Mouse (Mus musculus) heart, postnatal 36 days (tissue): ENCODE results near the gene Edn3. TPM values are rescaled to one million over a fixed set of nuclear protein-coding genes. Genes with fewer than 3 reads are reported as not detected.

Experiments
- DNase-seq, 2 experiments: peaks; one replicate each; pipeline ENCODE4 v3.0.0; 2021 to 2022
- intact Hi-C: fragments of 180-260 bp; cut with DNase I; formaldehyde crosslinking; loops from one replicate; pipeline ENCODE4 v1.15.1; 2025
- total RNA-seq, 2 experiments: library from RNA; stranded (reverse); gene quantifications; 2 replicates each; pipeline ENCODE4 v1.2.3; 2021

Gene Edn3
- total RNA-seq, 2 experiments from 2014 or later = 0.44 to 0.68 TPM

DNA sequence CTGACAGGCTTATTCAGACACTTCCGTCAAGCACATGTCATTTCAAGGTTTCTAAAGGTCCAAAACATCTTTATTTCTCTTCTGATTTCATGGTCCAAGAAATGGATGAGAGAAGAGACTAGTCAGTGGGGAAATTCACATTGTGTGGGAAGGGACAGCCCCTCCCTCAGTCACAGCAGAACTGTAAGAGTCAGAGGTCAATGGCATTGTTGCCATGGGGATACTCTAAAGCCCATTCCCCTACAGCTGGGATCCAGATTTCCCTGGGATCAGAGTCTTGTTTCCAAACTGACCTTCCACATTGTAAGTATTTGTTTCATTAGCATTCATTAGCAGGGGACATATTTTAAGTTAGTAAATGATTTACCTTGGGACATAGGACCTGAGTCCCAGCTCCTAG is 32.8 kb downstream of the Edn3 start:
- intact Hi-C loops = no loop called here

DNA sequence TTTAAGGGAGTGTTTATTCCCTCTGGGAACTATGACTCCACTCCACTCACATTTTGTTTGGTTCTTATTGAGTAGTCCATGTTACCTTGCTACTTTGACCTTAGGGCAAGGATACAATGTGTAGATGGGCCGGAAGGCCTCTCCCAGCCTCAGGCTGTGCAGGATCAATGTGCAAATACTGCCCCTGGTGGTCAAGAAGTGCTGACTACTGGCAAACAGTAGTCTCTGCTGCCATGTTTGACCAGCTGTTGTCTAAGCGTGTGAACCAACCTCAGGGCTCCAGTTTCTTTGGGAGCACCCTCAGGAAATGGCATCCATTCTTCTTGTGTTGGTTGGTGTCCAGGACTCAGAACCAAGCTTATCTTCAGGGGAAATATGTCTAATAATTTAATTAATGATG is 36.6 kb downstream of the Edn3 start:
- intact Hi-C loops = no loop called here
- no peak for DNase-seq

More for the DNA sequence above, 32.8 kb downstream of the Edn3 start:
- no peak for DNase-seq

DNA sequence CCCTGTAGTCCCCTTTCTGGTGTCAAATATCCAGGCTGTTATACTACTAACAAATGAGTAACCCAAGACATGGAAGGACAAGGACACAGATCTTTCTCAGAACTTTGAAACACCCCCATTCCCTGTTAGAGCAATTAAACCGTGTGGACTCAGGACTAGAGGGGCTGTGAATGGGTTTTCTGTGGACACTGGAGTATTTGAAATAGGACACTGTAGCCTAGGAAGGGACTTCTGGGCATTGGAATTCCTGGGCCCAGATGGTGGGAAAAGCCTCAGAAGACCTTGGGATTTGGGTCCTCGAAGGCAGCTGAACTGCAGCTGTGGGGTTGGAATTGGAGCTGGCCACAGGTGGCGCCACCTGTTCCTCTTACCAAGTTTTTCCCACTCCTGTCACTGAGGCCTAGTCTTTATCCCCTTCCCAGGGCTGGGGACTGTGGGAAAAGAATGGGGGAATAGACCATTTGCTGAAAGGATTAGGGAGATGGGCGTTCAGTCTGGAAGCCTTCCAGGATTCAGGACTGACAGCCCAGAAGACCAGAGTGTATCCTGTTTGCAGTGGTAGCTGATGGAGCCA is 37.2 kb downstream of the Edn3 start:
- no peak for DNase-seq
- intact Hi-C loops = no loop called here

DNA sequence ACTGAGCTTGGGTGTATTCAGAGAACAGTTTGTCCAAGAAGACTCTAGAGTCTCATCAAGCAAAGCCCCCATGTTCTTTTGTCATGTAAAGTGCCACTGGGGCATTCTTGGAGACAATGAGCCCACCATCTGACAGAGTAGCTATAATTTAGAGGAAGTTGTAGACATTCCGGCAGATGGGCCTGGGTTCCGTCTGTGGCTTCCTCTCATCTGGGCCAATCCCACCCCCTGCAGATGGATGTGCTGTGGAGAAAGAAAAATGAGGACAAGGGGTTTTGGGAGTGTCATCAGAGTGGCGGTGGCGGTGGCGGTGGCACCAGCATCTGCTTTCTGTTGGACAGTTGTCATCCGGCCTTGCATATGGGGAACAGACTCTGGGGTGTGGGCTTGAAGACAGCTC is 42.0 kb downstream of the Edn3 start:
- DNase-seq = no peak
- intact Hi-C loops = no loop called here

DNA sequence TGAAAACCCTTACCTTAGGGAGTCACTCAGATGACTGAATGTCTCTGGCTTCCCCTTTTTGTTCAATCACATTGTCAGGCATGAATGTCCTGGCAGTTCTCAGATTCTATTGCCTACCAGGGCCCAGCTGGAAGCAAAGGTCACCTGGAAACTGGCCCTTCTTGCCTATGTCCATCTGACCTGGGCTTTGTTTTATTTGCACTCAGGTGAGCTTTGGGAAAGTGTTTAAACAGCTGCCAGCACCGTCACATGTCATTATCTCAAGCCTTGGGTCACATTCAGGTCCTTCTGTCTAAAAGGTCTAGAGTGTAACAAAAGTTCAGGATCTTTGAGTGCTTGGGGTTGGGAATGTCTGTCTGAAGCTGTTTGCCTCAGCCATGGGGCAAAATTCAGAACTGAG is 43.2 kb downstream of the Edn3 start:
- DNase-seq = no peak
- intact Hi-C loops = no loop called here

DNA sequence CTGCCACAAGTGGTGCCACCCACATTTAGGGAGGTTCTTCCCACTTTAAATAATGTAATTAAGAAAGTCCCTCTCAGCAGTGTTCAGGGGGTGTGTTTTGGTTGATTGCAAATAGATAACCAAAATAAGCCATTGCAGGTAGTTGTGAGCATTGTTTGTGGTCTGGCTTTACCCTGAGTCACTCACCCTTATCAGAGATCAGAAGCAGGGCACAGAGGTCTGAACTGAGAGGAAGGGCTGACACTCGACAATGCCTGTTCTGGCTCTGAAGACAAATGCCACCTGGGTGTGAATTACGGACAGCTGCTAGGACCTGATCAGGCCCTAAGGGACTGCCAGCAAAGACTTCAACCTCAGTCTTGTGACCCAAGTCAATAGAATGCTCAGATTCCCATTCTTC is 47.5 kb downstream of the Edn3 start:
- intact Hi-C loops = no loop called here
- DNase-seq = no peak

DNA sequence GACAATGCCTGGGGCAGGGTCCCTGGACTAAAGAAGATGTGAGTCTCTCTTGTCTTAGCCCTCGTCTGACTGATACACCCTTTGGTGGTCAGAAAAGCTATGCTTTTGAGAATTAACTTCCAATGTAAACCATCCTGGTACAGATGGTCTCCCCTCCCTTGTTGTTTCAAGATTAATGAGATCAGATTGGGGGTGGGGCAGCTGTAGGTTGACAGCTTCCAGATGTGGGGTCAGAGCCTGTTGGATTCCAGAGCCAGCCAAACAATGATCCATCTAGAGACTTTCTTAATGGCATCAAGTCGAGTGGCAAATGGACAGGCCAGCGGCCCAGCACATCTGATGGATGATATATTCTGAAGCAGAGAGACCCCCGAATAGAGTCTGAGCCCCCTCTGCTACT is 48.9 kb downstream of the Edn3 start:
- no peak for DNase-seq
- intact Hi-C loops = no loop called here

DNA sequence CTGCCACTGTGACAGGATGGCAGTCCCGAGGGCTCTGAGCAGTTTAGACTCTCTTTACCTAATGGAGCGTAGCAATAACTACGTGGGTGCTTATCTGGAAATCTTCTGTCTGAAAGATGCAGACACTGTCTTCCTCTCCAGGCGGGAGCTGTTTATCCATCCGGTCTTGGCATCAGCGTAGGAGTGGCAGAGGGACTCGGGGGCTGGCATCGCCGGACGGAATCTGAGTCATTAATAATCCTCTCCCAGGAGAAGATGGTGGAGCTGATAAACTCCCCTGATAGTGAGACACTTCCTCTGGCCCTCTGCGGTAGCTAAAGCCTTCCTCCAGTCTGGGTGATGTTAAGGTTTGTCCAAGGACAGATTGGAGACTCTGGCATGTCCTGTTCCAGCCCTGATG is 52.9 kb downstream of the Edn3 start:
- intact Hi-C loops = no loop called here
- no peak for DNase-seq

DNA sequence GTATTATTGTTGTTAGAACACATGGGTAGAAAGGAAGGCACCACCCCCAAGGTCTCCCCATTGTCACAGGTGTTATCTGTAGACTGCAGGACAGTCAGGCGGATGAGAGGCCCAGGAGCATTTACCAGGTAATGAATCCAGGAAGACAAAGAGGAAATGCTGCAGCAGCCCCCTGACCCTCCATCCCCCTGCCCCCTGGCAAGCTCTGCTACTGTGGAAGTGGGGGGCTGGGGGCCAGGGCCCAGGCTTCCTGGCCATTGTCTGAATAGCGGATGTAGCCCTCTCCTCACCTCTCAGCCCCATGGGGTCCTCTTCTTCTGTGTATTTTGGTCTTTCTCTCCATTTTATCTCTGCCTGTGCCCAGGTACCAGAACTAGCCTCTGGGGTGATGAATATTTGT is 55.7 kb downstream of the Edn3 start:
- no peak for DNase-seq
- intact Hi-C loops = no loop called here

DNA sequence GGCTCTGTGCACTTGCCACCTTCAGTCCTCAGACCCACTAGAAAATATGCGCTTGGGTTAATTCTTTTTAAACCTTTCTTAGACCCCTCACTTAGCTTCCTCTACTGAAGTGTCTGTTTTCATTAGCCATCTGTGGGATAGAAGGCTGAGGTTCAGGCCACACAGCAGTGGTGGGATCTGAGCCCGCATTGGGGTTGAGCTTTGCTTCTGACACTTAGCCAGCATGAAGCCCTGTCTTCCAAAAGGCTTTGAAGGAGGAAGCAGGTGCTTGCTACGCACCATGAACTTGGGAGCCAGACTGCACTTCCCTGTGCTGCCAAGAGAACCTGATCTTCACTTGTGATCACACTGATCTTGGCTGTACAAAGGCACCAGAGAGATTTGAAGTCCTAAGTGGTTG is 59.9 kb downstream of the Edn3 start:
- DNase-seq = no peak
- intact Hi-C loops = no loop called here

DNA sequence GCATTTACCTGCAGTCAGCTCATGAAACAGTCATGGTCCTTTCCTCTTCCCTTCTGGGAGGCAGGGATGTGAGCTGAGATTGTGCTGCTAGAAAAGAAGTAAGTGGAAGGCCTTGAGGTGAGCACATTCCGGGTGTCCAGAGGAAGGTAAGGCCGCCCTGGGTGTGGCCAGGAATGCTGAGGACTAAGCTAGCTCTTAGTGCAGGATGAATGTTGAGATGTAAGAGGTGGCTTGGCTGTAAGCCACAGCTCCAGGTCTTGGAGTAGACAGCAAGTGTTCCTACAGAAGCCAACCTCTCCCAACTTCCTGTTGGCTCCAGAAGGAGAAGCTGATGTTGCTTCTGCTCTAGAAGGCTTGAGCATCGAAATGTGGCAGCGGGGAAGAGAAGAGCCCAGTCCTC is 67.4 kb downstream of the Edn3 start:
- no peak for DNase-seq
- intact Hi-C loops = no loop called here

DNA sequence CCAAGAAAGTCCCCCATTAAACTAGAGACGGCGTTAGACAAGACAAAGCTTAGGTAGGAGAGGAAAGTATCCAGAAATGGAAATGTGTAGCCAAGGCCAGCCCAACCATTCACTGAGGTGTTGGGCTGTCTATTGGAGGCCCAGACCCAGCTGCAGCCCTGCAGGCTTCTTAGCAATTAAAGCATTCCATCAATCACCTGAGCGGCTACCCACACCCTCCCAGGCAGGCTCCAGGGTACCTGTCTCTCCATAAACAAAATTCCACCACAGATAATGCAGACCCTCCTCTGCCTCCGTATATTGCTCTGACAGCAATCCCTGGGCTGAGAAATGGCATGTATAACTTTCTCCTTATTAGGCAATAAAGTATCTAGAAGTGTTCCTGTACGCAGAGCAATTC is 73.2 kb downstream of the Edn3 start:
- no peak for DNase-seq
- intact Hi-C loops = no loop called here

Other genes with a start within 250 kb of the Edn3 start
- gene Zfp831, start 117.1 kb upstream of the Edn3 start, total RNA-seq = under 1 TPM; 0.08 TPM
- gene Gm14444, start 249.6 kb downstream of the Edn3 start, total RNA-seq = under 1 TPM in 1 of 2 experiments, not detected in 1; 0.75 TPM